Mouse (Mus musculus) CD4-positive, CD25-positive, alpha-beta regulatory T cell, adult 2 months (primary cell): Measurements from ENCODE around the gene Nek2.

Source experiments
- DNase-seq: peaks from one replicate; pipeline ENCODE4 v3.0.0-alpha.2; 2012; ENCODE audit warnings: low read depth, low spot score

Nek2 gene

DNA sequence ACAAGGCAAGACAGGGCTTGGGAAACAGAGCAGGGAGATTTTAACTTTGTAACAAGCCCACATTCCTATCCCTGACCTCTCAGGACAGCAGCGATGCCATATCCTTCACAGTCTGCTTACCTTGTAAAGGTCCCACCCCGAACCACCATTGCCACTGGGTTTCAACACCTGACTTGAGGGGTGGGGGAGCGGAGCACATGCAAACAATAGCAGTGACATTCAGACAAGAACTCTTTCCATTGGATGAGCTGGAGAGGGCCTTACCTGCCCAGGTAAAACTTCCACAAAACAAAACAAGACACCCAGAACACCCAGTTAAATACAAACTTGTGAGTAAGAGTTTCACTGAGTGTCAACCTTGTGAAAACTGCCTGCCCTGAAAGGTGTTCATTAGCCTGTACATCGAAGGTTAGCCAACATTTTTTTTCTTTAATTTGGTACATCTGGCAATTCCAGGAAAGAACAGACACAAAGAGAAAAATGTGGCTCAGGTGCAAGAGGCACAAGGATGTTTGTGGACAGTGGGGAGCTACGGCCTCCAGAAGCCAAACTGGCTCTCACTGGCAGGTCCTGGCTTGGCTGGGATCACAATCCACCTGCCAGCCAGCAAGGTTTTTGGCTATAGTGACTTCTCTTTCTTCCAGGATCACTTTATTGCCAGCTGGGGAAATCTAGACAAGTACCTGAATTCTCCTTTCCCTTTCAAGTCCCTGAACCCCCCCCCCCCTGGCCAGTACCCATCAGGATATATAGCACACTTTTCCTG, 35.8 kb downstream of the Nek2 start:
- no peak for DNase-seq

- DNase-seq = no peak
Observed at GRCm38 (mm10) chr1:191858136-191858535, 36.9 kb downstream of the Nek2 start.

GRCm38 (mm10) chr1:191859847-191860246, 38.6 kb downstream of the Nek2 start:
- DNase-seq = no peak

DNA sequence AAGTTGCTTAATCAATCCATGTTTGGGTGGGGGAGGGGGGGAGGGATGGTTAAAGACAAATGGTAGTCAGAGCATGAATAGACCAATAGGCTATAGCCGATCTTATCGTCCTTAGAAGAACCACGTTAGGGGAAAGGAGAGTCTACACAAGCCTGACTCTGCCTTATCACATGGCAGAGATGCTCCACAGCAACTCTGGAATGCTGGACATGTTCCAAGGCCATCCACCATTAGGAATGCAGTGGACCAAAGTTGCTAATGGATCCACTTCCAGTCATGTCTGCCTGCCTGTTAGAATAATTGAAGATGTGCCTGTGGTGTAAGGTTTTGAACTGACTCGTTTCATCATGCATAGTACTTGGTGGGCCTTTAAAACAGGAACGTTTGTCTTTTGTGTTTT, 40.0 kb downstream of the Nek2 start:
- no peak for DNase-seq

GRCm38 (mm10) chr1:191863833-191864550, 42.7 kb downstream of the Nek2 start:
- DNase-seq = no peak

DNA sequence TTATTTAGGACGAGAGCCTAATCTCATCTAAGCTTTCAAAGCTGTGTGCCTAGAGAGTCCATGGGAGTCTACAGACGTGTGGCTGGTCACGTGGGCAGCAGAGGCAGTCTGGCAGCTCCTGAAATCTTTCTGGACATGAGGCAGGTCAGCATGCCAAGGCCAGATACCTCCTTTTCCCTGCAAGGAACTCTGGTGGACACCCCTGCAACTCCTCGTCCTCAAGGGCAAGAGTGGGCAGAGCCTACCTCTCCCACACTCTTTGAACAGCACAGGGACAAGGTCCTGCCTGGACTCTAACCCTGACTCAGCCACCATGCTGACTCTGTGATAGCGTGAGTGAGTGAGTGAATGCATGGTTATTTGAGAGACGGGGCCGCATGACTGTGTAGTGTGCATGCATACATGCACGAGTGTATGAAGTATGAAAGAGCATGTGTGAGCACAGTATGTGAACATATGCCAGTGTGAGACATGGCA, 43.3 kb downstream of the Nek2 start:
- DNase-seq = no peak

DNA sequence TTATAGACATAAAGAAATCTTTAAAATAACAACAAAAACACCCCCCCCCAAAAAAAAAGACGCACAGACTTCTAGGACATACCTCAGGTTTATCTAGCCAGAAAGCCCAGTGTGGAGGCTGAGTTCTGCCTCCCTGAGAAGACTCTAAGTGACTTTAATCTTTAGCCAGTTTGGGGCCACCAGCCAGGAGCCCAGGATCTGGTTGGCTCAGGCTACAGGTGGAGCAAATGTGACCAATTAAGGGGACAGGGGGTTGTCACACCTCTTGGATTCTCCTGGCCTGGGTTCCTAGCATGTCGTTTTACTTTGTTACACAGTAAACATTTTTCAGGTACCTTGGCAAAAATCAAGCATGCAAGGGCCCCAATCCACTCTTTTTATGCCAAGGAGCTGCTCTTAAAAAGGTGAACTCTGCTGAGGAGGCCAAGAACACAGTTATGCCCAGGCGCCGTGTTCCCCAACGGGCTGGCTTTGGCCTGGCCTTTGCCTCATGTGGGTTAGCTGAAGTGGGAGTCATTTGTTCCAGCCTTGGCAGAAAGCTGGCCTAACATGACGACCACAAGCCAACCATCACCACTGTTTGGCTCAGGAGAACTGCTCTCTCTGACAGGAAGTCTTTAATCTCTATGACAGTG, 50.9 kb downstream of the Nek2 start:
- no peak for DNase-seq

DNA sequence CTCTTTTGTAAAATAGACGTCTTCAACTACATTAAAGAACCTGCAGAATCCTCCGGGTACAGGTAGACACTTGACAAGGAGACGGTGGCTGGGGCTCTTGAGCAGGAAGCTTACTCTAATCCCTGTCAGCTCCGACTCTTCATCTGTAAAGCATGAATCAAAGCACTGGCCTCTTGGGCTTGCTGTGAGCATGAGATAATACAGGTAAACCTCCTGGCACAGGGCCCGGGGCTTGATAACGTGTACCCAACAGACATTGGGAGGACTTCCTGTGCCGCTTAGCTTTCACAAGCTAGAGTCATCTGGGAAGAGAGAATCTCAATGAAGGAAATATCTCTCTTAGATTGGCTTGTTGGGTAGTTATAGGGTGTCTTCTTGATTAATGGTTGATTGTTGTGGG, 53.8 kb downstream of the Nek2 start:
- DNase-seq = no peak

DNA sequence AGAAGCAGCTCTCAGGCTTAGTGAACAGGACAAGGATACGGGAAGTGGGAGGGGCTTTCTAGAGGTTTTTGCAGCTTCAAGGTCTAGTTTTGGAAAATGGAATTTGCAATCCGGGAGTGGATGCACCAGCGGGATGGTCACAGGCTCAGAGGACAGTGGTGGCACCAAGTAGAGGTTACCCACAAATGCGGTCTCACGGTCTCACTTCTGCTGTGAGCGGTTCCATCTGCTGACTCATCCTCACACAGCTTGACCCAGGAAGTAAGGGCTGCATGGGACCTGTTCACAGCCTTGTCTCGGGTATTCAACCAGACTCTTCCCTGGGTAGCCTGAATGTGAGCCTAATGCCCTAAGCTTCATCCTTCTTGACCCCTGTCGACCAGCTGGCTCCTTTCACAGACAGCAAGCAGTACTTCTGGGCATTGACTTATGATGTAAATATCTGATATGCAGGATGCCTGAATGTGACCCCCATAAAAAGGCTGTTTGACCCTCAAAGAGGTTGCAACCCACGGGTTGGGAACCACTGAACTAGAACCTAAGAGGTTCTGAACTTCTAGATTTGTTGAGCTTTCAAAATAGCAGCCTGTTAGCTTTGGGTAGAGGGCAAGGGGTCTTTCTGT, 54.5 kb downstream of the Nek2 start:
- no peak for DNase-seq

- DNase-seq = no peak
Observed at GRCm38 (mm10) chr1:191877681-191878080, 56.4 kb downstream of the Nek2 start.

DNA sequence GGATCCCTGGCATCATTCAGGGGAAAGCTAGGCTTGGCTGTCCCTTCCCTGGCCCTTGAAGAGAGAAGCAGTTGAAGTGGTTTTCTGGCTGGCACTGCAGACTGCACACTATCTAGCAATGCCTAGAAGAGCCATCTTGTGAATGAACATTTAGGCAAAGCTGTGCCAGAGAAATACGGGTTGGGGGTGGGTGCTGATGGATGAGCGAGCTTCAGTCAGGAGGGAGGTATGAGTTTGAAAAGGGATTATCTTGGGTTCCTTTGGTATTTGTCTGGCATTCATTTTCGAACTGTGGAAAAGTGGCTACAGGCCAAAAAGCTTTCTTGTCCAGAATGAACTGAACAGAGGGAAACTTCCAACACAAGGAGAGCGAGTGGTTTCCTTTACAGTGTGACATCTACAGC, 57.3 kb downstream of the Nek2 start:
- no peak for DNase-seq

GRCm38 (mm10) chr1:191880247-191880646, 59.0 kb downstream of the Nek2 start:
- DNase-seq = no peak

- no peak for DNase-seq
Observed at GRCm38 (mm10) chr1:191880921-191881609, 59.8 kb downstream of the Nek2 start.

DNA sequence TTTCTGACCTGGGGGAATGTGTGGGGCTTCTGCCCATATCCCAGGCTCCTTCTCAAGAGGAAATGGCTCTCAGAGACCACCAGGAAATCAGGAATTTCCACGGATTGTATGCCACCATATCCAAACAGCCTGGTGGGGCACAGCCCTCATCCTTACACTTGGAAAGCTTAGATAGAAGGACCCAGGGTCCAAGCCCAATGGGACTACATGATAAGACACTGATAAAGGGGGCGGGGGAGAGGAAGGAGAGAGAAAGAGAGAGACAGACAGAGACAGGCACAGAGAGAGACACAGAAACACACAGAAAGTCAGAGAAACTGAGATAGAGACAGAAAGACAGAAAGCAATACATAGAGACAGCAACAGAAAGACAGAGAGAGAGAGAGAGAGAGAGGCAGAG, 60.4 kb downstream of the Nek2 start:
- no peak for DNase-seq
